Mouse (Mus musculus) v-Abl transformed pro-B cells (cell line): Measurements from ENCODE around the gene Alx3.

Experiments used
- in situ Hi-C, 2 experiments: fragments of 400-800 bp; cut with MboI; formaldehyde crosslinking; loops; one replicate each; pipeline ENCODE4 v1.15.1; 2025; ENCODE audit not compliant: unreplicated experiment in 2 of 2

Gene Alx3

GRCm38 (mm10) chr3:107582875-107583767 lies 11.7 kb upstream of the Alx3 start:
- in situ Hi-C loops, result loop anchor here in 1 of 2 experiments (10.0 kb wide), 1 partner anchor 488 kb away; no protein-coding TSS in a partner anchor

GRCm38 (mm10) chr3:107583893-107584292 lies 10.9 kb upstream of the Alx3 start:
- in situ Hi-C loops, result loop anchor here in 1 of 2 experiments (10.0 kb wide), 1 partner anchor 489 kb away; no protein-coding TSS in a partner anchor

- in situ Hi-C loops, result loop anchor here in 1 of 2 experiments (10.0 kb wide), 1 partner anchor 492 kb away; no protein-coding TSS in a partner anchor
These were observed 8.3 kb upstream of the Alx3 start for GRCm38 (mm10) chr3:107586504-107586903.

GRCm38 (mm10) chr3:107591612-107592011 lies 3.2 kb upstream of the Alx3 start:
- in situ Hi-C loops, result no loop called here

GRCm38 (mm10) chr3:107593632-107594031 lies 1.2 kb upstream of the Alx3 start:
- in situ Hi-C loops, result no loop called here

GRCm38 (mm10) chr3:107595264-107595937 lies 570 bp downstream of the Alx3 start:
- in situ Hi-C loops, result no loop called here

- in situ Hi-C loops, result no loop called here
These were observed 1.2 kb downstream of the Alx3 start for GRCm38 (mm10) chr3:107595938-107596461.

- in situ Hi-C loops, result no loop called here
These were observed 1.7 kb downstream of the Alx3 start for GRCm38 (mm10) chr3:107596559-107596958.

- in situ Hi-C loops, result no loop called here
These were observed 2.3 kb downstream of the Alx3 start for GRCm38 (mm10) chr3:107597134-107597533.

- in situ Hi-C loops, result no loop called here
These were observed 3.0 kb downstream of the Alx3 start for GRCm38 (mm10) chr3:107597586-107598389.

GRCm38 (mm10) chr3:107600127-107600526 lies 5.3 kb downstream of the Alx3 start:
- in situ Hi-C loops, result loop anchor here (10.0 to 25.0 kb wide), 2 partner anchors 462 to 555 kb away; partner anchors contain the start of gene Gpr61 (in 1 of the 2)

GRCm38 (mm10) chr3:107605304-107605703 lies 10.5 kb downstream of the Alx3 start:
- in situ Hi-C loops, result loop anchor here (5.0 to 25.0 kb wide), 4 partner anchors 257 to 549 kb away; partner anchors contain the start of gene Gpr61 (in 1 of the 2)

GRCm38 (mm10) chr3:107607221-107607620 lies 12.4 kb downstream of the Alx3 start:
- in situ Hi-C loops, result loop anchor here (5.0 to 25.0 kb wide), 4 partner anchors 255 to 548 kb away; partner anchors contain the start of gene Gpr61 (in 1 of the 2)

- in situ Hi-C loops, result loop anchor here (5.0 to 25.0 kb wide), 4 partner anchors 253 to 546 kb away; partner anchors contain the start of gene Gpr61 (in 1 of the 2)
These were observed 14.0 kb downstream of the Alx3 start for GRCm38 (mm10) chr3:107608808-107609207.

- in situ Hi-C loops, result loop anchor here (5.0 to 25.0 kb wide), 4 partner anchors 253 to 545 kb away; partner anchors contain the start of gene Gpr61 (in 1 of the 2)
These were observed 14.5 kb downstream of the Alx3 start for GRCm38 (mm10) chr3:107609376-107609775.

- in situ Hi-C loops, result loop anchor here in 1 of 2 experiments (25.0 kb wide), 1 partner anchor 451 kb away; no protein-coding TSS in a partner anchor
These were observed 16.6 kb downstream of the Alx3 start for GRCm38 (mm10) chr3:107611394-107611793.

GRCm38 (mm10) chr3:107612902-107613525 lies 18.2 kb downstream of the Alx3 start:
- in situ Hi-C loops, result loop anchor here in 1 of 2 experiments (25.0 kb wide), 1 partner anchor 449 kb away; no protein-coding TSS in a partner anchor

- in situ Hi-C loops, result loop anchor here in 1 of 2 experiments (25.0 kb wide), 1 partner anchor 445 kb away; no protein-coding TSS in a partner anchor
These were observed 23.0 kb downstream of the Alx3 start for GRCm38 (mm10) chr3:107617800-107618199.

- in situ Hi-C loops, result loop anchor here in 1 of 2 experiments (25.0 kb wide), 1 partner anchor 442 kb away; no protein-coding TSS in a partner anchor
These were observed 25.1 kb downstream of the Alx3 start for GRCm38 (mm10) chr3:107619911-107620310.
